Mouse (Mus musculus) adrenal gland, postnatal 14 days (tissue): ENCODE data around the gene Senp2. TPM values are rescaled to one million over a fixed set of nuclear protein-coding genes. Genes with fewer than 3 reads are reported as not detected.

Experiments
- DNase-seq: peaks from one replicate; pipeline ENCODE4 v3.0.0; 2021; ENCODE audit warnings: mixed read lengths
- total RNA-seq: library from RNA; stranded (reverse); gene quantifications from 2 replicates; pipeline ENCODE4 v1.2.3, GENCODE M21; 2021

Senp2 gene
- total RNA-seq, 1 experiment from 2014 or later = 47.3 TPM

DNA sequence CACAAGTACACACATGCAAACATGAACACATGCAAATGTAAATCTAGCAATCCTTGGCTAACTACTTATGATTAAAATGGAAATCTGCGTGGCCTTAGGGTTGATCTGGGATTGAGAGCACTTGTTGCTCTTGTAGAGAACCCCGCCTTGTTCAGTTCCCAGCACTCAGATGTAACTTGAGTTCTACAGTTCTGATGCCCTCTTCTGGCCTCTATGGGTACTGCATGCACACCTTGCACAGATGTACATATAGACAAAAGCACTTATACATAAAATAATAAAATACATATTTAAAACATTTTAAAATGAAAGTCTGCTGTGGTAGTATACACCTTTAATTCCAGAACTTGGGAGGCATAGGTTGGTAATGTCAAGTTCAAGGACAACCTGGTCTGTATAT lies 12.8 kb downstream of the Senp2 start:
- peak; percentile 9 for DNase-seq

- DNase-seq = no peak
Observed at GRCm38 (mm10) chr16:22027474-22027873, 18.2 kb downstream of the Senp2 start.

- DNase-seq = no peak
Observed at GRCm38 (mm10) chr16:22038554-22038953, 29.3 kb downstream of the Senp2 start.

DNA sequence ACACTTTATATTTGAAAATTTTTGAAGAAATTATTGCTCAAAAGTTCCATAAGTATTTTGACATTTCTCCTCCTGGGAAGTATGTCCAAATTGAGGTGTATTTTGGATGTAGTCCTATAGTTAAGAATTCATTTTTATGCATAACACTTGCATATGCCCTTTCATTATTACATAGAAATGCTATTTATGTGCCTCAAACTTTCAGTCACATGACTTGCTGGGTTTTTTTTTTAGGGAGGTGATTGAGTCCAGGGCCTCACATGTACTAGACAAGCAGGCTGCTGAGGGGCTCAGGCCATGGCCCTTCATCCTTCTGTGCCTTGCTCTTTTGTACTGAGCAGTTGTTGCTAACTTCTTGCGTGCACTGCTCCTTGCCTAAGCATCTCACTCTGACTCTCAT lies 30.7 kb downstream of the Senp2 start:
- DNase-seq = no peak

DNA sequence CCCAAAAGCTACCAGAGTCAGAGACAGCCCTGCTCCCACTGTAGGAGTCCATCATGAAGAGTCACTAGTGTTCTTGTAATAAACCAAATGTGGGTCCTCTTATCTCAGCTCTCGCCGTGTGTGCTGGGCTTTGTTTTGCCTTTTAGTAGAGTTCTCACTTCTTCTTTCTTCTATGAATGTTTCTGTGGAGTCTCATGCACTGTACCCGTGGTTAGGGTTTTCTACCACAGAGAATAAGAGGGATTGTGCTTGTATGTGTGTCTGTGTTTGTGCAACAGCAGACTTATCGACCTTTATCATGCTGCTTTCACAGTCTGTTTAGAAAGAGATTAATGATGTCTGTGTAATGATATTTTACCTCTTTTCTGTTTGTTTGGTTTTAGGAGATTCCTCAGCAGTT lies 34.5 kb downstream of the Senp2 start:
- DNase-seq = no peak

GRCm38 (mm10) chr16:22045930-22046329 lies 36.6 kb downstream of the Senp2 start:
- no peak for DNase-seq

- no peak for DNase-seq
Observed at GRCm38 (mm10) chr16:22046739-22047366, 37.6 kb downstream of the Senp2 start.

DNA sequence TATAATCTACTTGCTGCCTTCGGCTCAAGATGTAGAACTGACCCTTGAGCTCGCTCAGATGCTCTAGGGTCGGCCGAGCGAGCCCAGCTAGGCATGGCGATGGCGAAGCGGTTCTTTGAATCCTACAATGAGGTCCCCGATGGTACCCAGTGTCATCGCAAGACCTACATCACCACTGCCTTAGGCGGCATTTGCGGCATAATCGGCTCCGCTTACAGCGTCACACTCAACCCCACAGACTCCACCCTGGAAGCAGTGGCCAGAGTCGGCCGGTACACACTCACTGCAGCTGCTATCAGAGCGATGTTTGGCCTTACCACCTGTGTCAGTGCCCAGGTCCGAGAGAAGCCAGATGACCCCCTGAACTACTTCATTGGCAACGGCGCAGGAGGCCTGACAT lies 44.1 kb downstream of the Senp2 start:
- DNase-seq = no peak

- no peak for DNase-seq
Observed at GRCm38 (mm10) chr16:22057498-22057897, 48.2 kb downstream of the Senp2 start.

DNA sequence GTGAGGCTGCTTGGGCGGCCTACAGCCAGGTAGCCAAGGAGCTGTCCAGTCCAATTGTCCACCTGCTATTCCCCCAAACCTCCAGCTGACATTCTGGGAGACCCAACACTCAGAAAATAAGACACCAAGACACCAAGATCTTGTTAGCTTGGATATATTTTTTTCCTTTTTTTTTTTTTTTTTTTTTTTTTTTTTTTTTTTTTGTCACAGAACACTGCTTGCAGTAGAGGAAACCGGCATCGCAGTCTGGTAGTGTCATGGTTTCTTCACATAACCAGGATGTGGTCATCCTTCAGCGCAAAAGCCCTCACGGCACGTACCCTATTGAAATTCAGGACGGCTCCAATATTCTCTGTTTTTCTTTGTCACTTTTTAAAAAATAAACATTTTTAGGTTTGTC lies 49.6 kb downstream of the Senp2 start:
- no peak for DNase-seq

- no peak for DNase-seq
Observed at GRCm38 (mm10) chr16:22060416-22060815, 51.1 kb downstream of the Senp2 start.

- DNase-seq = no peak
Observed at GRCm38 (mm10) chr16:22061555-22062160, 52.4 kb downstream of the Senp2 start.

DNA sequence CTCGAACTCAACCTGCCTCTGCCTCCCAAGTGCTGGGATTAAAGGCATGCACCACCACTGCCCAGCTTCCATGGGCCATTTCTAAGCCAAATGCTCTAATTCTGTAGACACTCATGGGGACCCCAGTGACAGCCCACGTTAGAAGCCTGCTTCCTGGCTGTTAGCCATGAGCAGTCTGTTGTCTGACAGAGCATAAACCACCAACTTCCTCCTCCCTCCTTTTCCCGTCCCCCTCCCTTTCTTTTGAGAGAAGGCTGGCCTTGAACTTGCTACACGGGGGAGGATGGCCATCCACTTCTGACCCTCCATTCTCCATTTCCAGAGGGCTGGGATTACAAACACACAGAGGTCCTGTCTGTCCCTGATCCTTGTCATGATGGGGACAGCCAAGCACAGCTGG lies 53.0 kb downstream of the Senp2 start:
- no peak for DNase-seq

- DNase-seq = no peak
Observed at GRCm38 (mm10) chr16:22065536-22065935, 56.3 kb downstream of the Senp2 start.

GRCm38 (mm10) chr16:22067406-22067805 lies 58.1 kb downstream of the Senp2 start:
- no peak for DNase-seq

DNA sequence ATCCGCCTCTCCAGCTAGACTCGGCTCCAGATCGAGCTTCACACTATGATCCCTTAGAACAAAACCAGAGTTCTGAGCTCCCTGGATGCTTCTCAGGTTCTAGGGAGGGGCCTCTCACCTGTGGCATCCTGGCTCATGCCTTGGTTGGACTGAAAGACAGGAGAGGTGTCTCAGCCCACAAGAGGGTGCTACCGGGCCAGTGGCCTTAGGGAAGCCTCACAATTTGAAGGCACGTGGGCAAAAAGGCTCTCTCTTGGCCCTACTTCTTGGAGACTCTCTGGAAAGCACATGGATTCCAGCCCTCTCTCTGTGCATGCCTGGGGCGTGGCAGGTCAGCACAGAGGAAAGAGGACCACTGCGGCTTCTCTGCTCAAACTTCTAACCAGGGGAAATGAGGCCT lies 62.1 kb downstream of the Senp2 start:
- no peak for DNase-seq

- no peak for DNase-seq
Observed at GRCm38 (mm10) chr16:22075067-22075466, 65.8 kb downstream of the Senp2 start.

- DNase-seq = no peak
Observed at GRCm38 (mm10) chr16:22075829-22076619, 66.7 kb downstream of the Senp2 start.

DNA sequence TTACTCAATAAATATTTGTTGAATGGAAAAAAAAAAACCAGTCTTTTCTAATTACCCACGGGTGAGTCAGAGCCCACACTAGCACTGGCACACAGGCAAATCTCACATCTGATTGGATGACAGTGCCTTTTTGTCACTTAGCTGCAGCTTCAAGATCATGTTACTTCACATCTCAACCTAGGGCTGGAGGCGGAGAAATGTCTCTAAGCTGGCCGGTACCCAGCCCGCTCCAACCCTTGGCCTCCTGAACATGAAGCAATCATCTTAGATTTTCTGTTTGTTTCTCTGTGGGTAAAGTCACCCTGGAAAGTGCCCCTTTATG lies 67.3 kb downstream of the Senp2 start:
- peak; percentile 67 for DNase-seq

DNA sequence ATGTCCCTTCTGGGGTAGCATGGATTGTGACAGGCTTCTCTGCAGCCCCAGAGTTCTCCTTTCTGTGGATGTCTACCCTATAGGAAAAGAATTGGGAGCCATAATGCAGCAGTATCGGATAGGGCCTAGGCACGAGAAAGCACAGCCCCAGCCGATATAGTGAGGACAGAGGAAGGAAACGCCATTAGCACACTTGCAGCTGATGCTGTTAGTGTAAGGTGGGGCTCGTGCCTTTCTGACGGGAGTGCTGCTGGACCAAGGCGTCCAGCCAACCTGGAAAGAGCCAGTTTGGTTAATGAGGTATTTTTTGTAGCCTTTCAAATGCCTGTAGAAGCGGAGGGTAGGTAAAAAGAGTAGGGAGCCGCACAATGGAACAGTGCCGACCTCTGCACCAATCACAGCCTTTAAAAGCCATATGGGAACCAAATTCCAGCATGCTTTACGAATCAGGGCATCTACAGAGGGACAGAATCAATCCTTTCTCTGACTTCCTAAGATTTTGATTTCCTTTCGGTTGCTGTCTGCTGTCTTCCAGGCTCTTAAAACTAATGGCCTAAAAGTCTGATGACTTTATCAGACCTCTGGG lies 70.9 kb downstream of the Senp2 start:
- no peak for DNase-seq

DNA sequence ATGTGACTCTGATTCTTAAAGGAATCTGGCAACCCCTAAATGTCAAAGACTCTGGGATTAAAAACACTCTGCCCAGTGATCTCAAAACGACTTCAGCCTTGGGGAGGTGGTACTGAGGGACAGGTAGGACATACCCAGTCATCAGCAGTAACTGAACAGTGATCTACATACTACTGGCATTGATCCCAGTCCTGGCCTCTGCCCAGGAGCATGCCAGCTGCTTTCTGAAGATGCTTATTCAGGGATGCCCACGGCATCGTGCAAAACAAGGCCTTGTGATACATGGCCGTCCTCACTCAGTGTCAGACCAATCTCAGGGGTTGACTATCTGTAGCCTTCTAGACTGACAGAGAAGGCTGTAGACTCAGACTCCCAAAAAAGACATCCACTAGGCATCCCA lies 76.1 kb downstream of the Senp2 start:
- DNase-seq = no peak

DNA sequence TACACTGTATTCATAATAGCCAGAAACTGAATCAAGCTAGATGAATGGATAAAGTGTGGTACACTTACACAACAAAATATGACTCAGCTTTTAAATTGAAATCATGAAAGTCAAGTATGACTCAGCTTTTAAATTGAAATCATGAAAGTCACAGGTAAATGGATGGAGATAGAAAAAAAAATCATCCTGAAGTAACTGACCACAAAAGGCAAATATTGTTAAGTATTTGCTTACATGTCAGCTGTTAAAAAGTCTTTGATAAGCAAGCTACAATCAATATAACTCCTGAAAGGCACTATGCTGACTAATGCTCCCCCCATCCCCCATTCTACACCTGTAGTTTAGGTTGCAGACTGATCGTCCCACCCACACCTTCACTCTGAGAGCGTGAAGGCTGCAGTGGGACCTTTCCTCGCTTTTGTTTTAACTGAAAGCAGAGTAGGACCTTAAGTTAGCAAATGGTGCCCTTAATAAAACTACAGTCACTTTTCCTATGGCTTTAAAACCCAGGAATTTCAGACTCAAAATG lies 82.0 kb downstream of the Senp2 start:
- DNase-seq = no peak

GRCm38 (mm10) chr16:22095751-22096150 lies 86.5 kb downstream of the Senp2 start:
- no peak for DNase-seq
